Mouse (Mus musculus) liver, postnatal 0 days (tissue): Measurements from ENCODE around the gene Mllt1. TPM values are rescaled to one million over a fixed set of nuclear protein-coding genes. Genes with fewer than 3 reads are reported as not detected.
"Not testable (repeated sequence)": the region's sequence is repeated elsewhere in the genome, so short reads cannot be mapped to it uniquely, and the experiment has no call there.

Experiments used
- ATAC-seq: fragments of 200-750 bp; cut with Nextera tagmentation; 2 replicates; pipeline ENCODE4 v1.8.0; 2017; ENCODE audit warnings: mild to moderate bottlenecking, moderate library complexity
- DNase-seq: peaks from one replicate; pipeline ENCODE4 v3.0.0-alpha.2; 2016
- H3K27ac ChIP-seq: fragments of 300-500 bp; sonication (generic); 2 replicates; pipeline ENCODE4 v1.5.1; 2014; ENCODE audit warnings: antibody characterized with exemption, moderate library complexity, mild to moderate bottlenecking, low read depth
- H3K27me3 ChIP-seq: fragments of 300-500 bp; sonication (generic); 2 replicates; pipeline ENCODE4 v1.6.1; 2014; ENCODE audit warnings: low read length, control low read depth, mixed read lengths; ENCODE audit not compliant: insufficient read depth
- H3K36me3 ChIP-seq: fragments of 300-500 bp; sonication (generic); replicated peaks from 2 replicates; pipeline ENCODE4 v1.6.1; 2014; ENCODE audit warnings: mild to moderate bottlenecking, control low read depth, low read length, moderate library complexity, mixed read lengths; ENCODE audit not compliant: insufficient read depth
- H3K4me1 ChIP-seq: fragments of 300-500 bp; sonication (generic); 2 replicates; pipeline ENCODE4 v1.6.1; 2014; ENCODE audit warnings: antibody characterized with exemption, mild to moderate bottlenecking, control low read depth; ENCODE audit not compliant: insufficient read depth
- H3K4me2 ChIP-seq: fragments of 300-500 bp; sonication (generic); 2 replicates; pipeline ENCODE4 v1.6.1; 2014; ENCODE audit warnings: low read depth, mild to moderate bottlenecking, low read length, moderate library complexity, mixed read lengths
- H3K4me3 ChIP-seq: fragments of 300-500 bp; sonication (generic); 2 replicates; pipeline ENCODE4 v1.5.1; 2014; ENCODE audit warnings: low read depth, low read length
- H3K9ac ChIP-seq: fragments of 300-500 bp; sonication (generic); replicated peaks from 2 replicates; pipeline ENCODE4 v1.6.1; 2014; ENCODE audit warnings: mild to moderate bottlenecking, moderate library complexity
- H3K9me3 ChIP-seq: fragments of 300-500 bp; sonication (generic); 2 replicates; pipeline ENCODE4 v1.6.1; 2016; ENCODE audit warnings: mild to moderate bottlenecking, control low read depth, low read length, mixed read lengths
- CTCF ChIP-seq: sonication (generic); IDR thresholded peaks from 2 replicates; pipeline ENCODE4 v1.5.1; 2016; ENCODE audit warnings: antibody characterized with exemption, low read depth
- EP300 ChIP-seq: IDR thresholded peaks from 2 replicates; pipeline ENCODE4 v1.6.1; 2016; ENCODE audit warnings: antibody characterized with exemption, low read depth, mild to moderate bottlenecking
- WGBS: fragments of 180-500 bp; shearing (Covaris S2); extraction: QIAGEN DNeasy Blood & Tissue Kit; methylation state at CpG from one replicate; pipeline ENCODE4 v1.1.7; 2014; ENCODE audit not compliant: insufficient replicate concordance; 5-methylcytosine and 5-hydroxymethylcytosine counted together
- polyA plus RNA-seq: library from polyadenylated mRNA; unstranded; fragments of >200 nt; fragmentation: Nextera tagmentation; extraction: Ambion mirVana; gene quantifications from 2 replicates; pipeline ENCODE4 v1.2.1, GENCODE M21; 2015

The Mllt1 gene
- polyA plus RNA-seq, 1 experiment from 2014 or later = 4.6 TPM

DNA sequence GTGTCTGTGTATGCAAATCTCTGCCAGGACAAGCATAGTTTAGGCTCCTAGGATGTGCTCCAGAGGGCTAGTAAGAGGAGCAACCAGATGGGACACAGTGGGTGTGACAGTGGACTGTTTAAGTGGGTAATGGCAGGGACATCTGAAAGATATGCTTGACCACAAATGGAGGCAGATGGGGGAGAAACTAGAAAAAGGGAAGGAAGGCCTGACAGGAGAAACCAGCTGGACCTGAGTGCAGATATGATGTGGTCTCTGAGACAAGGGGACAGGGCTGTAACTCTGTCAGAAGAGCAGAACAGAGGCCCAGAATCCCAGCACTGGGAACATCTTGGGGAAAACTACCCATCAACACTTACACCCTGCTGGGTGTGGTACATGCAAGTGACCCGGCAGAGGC, 5.7 kb downstream of the Mllt1 start:
- no peak for ATAC-seq
- no peak overlapping the region; the same call in 1 of the 2 replicates for H3K9ac ChIP-seq
- 50% methylated on average over 1 of the region's 1 CpGs for whole genome bisulfite sequencing
- H3K27ac ChIP-seq = 0 out of 2 replicates have a peak overlapping the region, but pooled peaks have one; percentile 44
- no peaks in the 10 kb centered on the region for H3K9me3 ChIP-seq
- H3K4me3 ChIP-seq = no peak overlapping the region
- no peaks in the 10 kb centered on the region; the same call in 1 of the 2 replicates for H3K36me3 ChIP-seq
- peak; percentile 11 for DNase-seq
- no peaks in the 10 kb centered on the region for H3K27me3 ChIP-seq
- H3K4me1 ChIP-seq = peaks cover 26% of the 10 kb centered on the region
- TF ChIP-seq CTCF = no peak
- no peak for TF ChIP-seq EP300
- no peak overlapping the region for H3K4me2 ChIP-seq

DNA sequence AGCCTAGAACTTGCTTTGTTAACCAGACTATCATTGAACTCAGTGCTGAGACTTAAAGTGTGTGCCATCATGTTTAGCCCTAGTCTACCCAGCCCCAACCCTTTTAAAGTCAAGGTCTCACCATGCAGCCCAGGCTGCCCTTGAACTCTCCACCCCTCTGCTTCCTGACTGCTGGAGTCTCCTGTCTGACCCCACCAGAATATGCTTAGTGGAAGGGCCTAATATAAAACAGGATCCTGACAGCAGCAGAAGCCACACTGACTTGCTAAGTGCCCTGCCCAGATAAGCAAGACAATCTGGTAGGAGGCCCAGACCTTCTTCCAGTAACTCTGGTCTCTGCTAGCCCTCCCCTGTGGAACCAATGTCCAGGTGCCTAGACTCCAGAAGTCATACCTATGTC, 6.1 kb downstream of the Mllt1 start:
- Histone ChIP-seq H3K27me3 (no peaks in the 10 kb centered on the region), H3K9me3 (no peaks in the 10 kb centered on the region), H3K36me3 (no peaks in the 10 kb centered on the region; the same call in 1 of the 2 replicates), H3K4me2 (no peak overlapping the region), H3K9ac (no peak overlapping the region), H3K27ac (0 out of 2 replicates have a peak overlapping the region, but pooled peaks have one; percentile 44), H3K4me3 (no peak overlapping the region), H3K4me1 (peaks cover 22% of the 10 kb centered on the region)
- TF ChIP-seq EP300 (no peak), CTCF (no peak)
- no peak for ATAC-seq
- no peak for DNase-seq

DNA sequence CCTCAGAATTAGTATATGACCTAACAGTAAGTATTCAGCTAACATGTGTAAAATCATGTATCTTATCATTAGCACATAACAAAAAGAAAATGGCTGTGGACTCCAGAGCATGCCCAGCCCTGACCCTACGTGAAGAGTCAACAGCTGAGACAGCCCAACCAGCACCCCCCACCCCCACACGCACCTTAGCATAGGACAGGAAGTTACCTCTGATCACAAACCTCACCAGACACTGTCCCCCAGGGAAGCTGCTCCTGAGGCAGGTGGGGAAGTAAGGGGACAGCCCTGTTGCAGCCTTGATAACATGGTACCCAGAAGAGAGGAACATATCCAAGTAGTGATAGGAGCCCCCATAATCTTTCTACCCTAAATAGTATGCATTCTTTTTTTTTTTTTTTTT, 9.2 kb downstream of the Mllt1 start:
- ATAC-seq = no peak
- 71% methylated on average over 2 of the region's 2 CpGs for WGBS
- Histone ChIP-seq H3K36me3 (peaks cover 13% of the 10 kb centered on the region), H3K27ac (no peak overlapping the region), H3K27me3 (no peaks in the 10 kb centered on the region), H3K4me3 (no peak overlapping the region), H3K9ac (no peak overlapping the region), H3K9me3 (no peaks in the 10 kb centered on the region), H3K4me2 (no peak overlapping the region), H3K4me1 (peaks cover 18% of the 10 kb centered on the region)
- no peak for DNase-seq
- no peak for TF ChIP-seq CTCF
- no peak for TF ChIP-seq EP300

DNA sequence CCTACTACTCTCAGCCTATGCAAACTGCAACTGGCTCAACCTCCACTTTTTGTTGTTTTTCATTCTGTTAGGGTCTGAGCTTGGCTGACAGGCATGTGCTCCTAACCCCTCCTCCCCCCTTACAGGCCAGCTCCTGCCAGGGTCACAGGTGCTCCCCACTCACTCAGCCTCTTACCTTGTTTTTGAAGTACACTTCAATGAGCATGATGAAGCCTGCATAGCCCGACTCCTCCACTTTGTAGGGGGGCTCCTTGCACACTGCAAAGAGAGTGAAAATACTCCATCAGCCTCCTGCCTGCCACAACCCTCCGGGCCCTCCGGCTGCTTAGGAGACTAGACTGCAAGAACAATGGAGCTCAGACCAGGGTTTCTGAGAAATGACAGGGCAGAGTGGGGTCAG, 15.5 kb downstream of the Mllt1 start:
- Histone ChIP-seq H3K9ac (no peak overlapping the region), H3K27me3 (no peaks in the 10 kb centered on the region), H3K4me2 (no peak overlapping the region), H3K27ac (no peak overlapping the region), H3K36me3 (peaks cover 30% of the 10 kb centered on the region), H3K9me3 (no peaks in the 10 kb centered on the region), H3K4me1 (no peaks in the 10 kb centered on the region), H3K4me3 (no peak overlapping the region)
- TF ChIP-seq CTCF = no peak
- no peak for TF ChIP-seq EP300
- 83% methylated on average over 3 of the region's 3 CpGs for WGBS
- no peak for DNase-seq
- ATAC-seq = no peak

DNA sequence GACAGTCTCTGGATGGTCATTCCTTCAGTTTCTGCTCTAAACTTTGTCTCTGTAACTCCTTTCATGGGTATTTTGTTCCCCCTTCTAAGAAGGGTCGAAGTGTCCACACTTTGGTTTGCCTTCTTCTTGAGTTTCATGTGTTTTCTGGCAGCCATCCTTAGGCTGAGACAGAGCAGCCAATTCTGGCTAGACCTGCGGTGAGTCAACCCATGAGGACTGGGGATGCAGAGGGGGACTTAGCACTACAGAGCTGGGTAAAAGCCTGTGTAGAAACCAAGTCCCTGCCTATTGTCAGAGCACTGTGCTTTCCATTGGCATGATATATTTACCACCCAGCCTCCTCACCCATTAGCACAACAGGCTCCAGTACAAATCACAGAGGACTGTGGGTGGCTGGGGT, 18.0 kb downstream of the Mllt1 start:
- no peaks in the 10 kb centered on the region for H3K9me3 ChIP-seq
- TF ChIP-seq CTCF (no peak), EP300 (no peak)
- no peaks in the 10 kb centered on the region for H3K27me3 ChIP-seq
- WGBS = 81% methylated on average over 2 of the region's 2 CpGs
- no peak overlapping the region for H3K9ac ChIP-seq
- no peak overlapping the region for H3K4me3 ChIP-seq
- ATAC-seq (no peak), DNase-seq (no peak)
- H3K27ac ChIP-seq = no peak overlapping the region
- H3K4me1 ChIP-seq = peaks cover 5% of the 10 kb centered on the region; the same call in 1 of the 2 replicates
- H3K36me3 ChIP-seq = peaks cover 28% of the 10 kb centered on the region
- H3K4me2 ChIP-seq = no peak overlapping the region

DNA sequence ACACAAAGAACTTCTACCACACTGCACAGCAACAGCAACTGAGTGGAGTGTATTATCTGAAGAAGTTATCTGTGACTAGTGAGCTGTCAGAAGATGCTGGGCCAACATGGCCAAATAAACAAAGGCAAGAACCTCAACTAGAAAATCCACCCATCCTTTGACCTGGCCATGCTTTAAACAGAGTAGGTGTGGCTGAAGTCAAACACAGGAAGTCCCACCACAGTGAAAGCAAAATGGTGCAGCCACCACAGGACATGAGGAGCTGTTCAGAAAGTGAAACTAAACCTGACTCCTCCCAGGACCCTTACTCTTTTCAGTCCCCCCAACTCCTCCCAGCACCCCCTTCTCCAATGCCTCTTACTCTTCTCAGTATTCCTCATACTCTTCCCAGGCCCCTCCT, 21.8 kb downstream of the Mllt1 start:
- Histone ChIP-seq H3K4me1 (peaks cover 5% of the 10 kb centered on the region; the same call in 1 of the 2 replicates), H3K27me3 (no peaks in the 10 kb centered on the region), H3K4me3 (no peak overlapping the region), H3K4me2 (no peak overlapping the region), H3K27ac (no peak overlapping the region), H3K9me3 (no peaks in the 10 kb centered on the region), H3K9ac (no peak overlapping the region), H3K36me3 (peaks cover 16% of the 10 kb centered on the region; the same call in 1 of the 2 replicates)
- TF ChIP-seq CTCF (no peak), EP300 (no peak)
- DNase-seq (no peak), ATAC-seq (no peak)

DNA sequence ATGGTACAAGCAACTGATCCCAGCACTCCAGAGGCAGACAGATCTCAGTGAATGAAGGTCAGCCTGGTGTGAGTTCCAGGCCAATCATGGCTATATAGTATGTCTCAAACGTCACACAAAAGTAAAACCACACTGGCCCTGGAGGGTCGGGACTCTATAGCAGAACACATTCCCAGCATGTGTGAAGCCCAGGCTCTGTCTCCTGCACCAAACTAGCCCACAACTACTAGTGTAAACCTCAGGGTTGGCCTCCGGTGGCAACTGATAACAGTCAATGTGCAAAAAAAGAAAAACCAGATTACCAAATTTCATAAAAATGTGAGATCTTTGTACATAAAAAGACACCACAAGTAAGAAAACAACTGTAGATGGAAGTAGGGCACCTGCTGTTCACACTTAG, 22.2 kb downstream of the Mllt1 start:
- no peak overlapping the region for H3K27ac ChIP-seq
- ATAC-seq (no peak), DNase-seq (no peak)
- no peak overlapping the region for H3K9ac ChIP-seq
- peaks cover 5% of the 10 kb centered on the region; the same call in 1 of the 2 replicates for H3K4me1 ChIP-seq
- no peaks in the 10 kb centered on the region for H3K27me3 ChIP-seq
- H3K4me2 ChIP-seq = no peak overlapping the region
- peaks cover 16% of the 10 kb centered on the region; the same call in 1 of the 2 replicates for H3K36me3 ChIP-seq
- WGBS = 67% methylated on average over 3 of the region's 3 CpGs
- TF ChIP-seq CTCF (no peak), EP300 (no peak)
- H3K4me3 ChIP-seq = no peak overlapping the region
- no peaks in the 10 kb centered on the region for H3K9me3 ChIP-seq

DNA sequence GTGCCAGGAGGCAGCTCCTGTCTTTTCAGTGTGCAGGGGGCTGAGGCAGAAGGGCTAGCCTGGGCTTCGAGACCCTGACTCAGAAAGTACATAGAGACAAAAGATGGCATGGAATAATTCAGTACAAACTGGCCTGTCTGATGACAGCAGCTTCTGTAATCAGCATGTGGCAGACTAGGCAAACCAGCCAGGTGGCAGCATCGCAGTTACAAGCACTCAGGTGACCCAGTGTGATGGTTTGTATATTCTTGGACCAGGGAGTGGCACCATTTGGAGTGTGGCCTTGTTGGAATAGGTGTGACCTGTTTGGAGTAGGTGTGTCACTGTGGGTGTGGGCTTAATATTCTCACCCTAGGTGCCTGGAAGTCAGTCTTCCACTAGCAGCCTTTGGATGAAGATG, 25.5 kb downstream of the Mllt1 start:
- not testable (repeated sequence) for ATAC-seq

More for the DNA sequence above, 25.5 kb downstream of the Mllt1 start:
- H3K4me1 ChIP-seq, H3K4me2 ChIP-seq, H3K4me3 ChIP-seq, H3K9me3 ChIP-seq, DNase-seq, H3K27me3 ChIP-seq, H3K27ac ChIP-seq, H3K9ac ChIP-seq: not testable (repeated sequence)
- H3K36me3 ChIP-seq = peaks cover 21% of the 10 kb centered on the region
- 73% methylated on average over 2 of the region's 2 CpGs for WGBS
